Mouse (Mus musculus) MEL-GATA-1-ER (cell line): ENCODE measurements around the gene Lbp.
A peak's percentile ranks its signal among the peaks of the same experiment; 100 is the strongest.

Experiments used
- DNase-seq: peaks from one replicate; pipeline ENCODE4 v3.0.0-alpha.2; 2012; ENCODE audit warnings: low read depth; ENCODE audit errors: extremely low read depth

Gene Lbp

DNA sequence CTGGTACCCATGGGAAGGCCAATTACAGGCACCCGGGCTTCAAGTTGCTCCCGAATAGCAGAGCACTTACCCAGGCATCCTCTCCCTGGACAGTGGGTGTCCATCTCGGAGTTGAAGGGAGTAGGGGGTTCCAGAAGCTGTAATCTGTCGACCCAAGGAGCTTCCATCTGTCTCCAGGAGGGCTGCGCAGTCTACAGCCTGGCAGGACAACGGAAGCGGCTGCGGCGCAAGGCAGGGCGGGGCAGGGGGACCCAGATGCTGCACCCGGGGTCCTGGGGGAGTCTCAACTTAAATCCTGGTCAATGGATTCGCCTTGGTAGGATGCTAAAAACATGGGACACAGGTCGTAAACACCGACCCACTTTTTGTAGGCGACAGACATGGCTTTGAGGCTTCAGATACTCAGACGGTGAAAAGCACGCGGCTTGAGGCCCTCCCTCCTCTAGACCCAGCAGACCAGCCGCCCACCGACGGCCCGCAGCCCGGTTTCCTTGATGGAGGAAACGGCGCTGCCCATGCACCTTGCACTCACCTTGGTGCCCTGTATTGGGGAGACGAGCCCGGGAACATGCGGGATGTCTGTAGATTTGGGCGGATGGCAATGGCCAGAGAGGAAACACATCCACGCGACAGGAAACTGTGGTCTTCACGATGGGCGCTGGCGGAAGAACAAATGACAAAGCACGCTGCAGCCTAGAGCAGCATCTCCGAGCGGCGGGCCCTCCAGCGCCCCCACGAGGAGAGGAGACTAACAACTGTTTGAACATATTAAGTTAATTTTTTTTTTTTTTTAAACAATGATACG, 54.8 kb downstream of the Lbp start:
- peak; percentile 80 for DNase-seq

DNA sequence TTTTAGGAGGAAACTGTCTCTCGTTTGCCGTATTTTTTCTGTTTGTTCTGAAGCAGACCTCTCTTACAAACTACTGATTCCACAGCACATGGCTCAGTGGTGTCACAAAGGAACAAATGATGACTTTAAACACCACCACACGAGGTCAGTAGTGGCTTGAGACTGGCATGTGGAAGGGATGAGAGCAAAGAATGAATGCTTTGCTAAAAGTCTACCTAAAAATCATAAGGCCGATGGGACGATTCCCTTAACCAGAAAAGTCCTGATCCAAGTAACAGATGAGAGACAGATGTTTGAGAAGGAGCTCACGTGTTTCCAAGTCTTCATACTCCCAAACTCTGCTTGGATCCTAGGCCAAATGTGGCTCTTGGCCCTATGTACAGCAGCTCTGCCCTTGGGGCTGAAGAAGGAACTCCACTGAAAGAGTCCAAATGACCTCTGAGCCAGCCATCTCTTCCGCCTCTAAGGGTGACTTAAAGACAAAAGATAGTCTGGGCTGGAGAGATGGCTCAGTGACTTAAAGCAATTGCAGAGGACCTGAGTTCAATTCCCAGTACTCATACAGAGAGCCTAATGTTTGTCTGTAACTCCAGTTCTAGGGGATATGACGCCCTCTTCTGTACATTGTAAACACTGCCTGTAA, 55.5 kb downstream of the Lbp start:
- peak; percentile 62 for DNase-seq

DNA sequence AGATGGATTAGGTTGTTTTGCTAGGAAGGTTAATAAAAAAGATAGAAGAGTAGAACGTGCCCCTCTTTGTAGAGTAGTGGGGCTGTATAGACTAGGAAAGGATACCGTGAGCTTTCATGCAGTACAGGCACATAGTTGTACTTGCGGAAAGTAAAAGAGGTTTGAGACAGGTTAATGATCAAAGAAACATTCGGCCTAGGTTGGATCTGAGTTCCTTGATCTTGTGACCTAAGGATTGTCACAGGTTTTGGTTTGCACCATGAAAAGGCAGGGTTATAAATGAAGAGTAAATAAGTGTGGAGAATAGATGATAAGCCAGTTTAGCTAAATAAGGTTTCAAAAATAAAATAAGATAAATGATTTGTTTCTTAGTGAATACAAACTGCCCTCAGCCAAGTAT, 57.9 kb downstream of the Lbp start:
- no peak for DNase-seq

DNA sequence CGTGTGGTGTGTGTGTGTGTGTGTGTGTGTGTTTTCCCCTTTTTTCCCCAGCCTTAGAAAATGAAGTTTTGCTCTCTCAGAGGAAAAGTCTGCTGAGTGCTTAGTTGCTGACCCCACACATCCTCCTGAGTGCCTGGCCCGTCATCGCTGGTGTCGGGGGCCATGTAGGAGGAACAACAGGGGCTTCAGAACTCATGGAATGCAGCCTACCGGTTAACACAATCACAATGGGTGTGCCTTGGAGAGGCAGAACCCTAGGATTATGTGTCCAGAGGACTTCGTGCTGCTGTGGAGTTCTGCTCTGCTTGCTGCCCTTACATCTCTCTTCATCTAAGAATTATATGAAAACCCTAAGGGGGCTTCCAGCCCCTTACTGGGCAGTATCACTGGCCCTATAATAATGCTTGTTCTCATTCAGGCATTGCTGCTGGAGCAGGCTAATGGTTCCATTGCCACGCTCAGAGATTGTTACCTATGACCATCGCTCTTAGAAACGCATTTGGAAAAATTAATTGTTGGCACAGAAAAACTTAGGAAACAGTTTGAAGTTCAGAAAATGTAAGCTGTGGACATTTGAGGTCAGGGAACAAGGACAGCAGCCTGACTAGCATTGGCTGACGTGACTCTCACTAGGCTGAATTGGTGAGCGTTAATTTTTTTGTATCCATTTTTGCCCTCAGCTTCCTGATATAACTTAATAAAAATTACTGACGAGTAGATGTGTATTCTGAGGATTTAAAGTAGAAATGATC, 59.0 kb downstream of the Lbp start:
- no peak for DNase-seq

DNA sequence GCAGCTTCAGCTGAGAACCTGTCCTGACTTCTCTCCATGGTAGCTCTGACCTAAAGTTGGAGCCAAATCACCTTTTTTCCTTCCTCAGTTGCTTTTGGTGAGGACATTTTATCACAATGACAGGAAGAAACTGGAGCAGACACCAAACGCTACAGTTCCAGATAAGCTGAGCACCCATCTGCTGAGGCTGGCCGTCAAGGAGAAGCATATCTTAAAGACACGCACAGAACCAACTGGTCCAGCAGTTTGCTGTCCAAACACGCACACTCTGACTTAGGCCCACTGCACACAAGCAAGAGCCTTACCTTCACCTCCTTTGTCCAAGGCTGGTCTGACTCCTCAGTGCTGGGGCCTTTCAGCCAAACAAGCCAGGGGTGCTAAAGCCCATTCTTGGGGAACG, 61.4 kb downstream of the Lbp start:
- DNase-seq, result no peak

DNA sequence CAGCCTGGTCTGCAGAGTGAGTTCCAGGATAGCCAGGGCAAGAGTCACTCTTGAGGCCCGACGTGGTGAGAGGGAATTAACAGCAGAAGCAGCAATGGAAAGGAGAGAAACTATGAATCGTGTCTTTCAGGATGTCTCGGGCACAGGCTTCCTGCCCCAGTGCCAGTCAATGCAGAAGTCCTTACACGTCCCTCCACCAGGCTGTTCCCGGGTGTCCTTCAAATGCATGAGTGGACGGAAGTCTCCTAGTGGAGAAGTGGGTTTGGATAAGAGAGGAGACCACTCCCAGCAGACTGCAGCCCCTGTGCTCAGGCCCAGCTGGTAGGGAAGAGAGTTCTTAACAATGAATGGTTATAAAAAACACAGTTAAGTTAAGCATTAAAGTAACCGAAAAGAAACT, 62.0 kb downstream of the Lbp start:
- no peak for DNase-seq

DNA sequence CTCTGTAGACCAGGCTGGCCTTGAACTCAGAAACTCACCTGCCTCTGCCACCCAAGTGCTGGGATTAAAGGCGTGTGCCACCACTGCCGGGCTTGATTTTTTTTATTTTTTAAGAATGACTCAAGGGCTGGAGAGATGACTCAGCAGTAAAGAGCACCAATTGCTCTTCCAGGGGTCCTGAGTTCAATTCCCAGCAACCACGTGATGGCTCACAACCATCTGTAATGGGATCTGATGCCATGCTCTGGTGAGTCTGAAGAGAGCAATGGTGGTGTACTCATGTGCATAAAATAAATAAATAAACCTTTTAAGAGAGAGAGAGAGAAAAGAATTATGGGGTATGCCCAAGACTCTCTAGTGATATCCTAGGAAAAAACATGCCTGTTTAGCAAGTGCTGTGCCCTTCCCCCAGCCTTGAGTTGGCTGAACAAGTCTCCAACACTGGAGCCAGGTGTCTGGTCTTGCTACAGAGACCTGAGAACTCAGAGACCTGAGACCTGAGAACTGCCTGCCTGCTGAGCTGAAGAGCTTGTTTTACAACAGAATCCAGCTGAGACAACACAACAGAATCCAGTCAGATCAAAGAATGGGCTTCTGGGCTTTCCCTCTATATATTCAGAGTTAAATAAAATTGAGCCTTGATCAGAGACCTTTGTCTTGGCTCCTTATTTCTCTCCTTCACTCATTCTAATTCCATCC, 63.3 kb downstream of the Lbp start:
- no peak for DNase-seq

DNA sequence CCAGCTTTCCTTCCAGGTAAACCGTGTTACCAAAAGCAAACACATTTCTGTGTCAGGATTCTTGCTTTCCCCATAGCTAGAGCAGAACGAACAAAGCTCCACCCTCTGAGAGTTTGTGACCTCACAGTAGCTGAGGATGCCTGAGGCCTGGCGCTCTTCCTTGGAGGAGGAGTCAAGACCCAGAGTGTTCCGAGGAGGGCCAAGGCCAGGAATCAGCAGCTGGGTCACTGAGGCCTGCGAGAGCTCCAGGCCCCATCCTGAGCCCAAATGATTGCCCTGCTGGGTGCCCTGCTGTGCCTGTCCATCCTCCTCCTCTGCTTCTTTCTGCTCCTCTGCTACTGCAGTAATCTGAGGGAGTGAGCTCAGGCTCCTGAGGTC, 63.9 kb downstream of the Lbp start:
- no peak for DNase-seq

DNA sequence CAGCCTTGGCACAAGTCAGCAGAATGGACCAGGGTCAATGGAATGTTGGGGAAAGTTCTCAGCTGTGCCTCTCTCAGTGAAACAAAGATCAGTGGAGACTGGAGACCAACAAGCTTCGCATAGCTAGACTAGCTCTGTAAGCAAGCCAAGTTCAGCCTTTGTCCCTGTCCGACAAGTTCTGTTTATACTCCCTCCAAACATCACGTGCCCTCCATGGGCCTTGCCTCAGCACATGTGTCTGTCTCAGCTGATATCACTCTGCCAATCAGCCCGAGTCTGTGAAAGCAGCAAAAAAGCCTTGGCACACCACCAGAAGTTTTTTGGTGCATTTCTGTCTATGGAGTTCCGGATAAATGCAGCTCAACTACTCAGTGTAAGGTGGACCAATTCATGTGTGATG, 66.8 kb downstream of the Lbp start:
- DNase-seq, result no peak

DNA sequence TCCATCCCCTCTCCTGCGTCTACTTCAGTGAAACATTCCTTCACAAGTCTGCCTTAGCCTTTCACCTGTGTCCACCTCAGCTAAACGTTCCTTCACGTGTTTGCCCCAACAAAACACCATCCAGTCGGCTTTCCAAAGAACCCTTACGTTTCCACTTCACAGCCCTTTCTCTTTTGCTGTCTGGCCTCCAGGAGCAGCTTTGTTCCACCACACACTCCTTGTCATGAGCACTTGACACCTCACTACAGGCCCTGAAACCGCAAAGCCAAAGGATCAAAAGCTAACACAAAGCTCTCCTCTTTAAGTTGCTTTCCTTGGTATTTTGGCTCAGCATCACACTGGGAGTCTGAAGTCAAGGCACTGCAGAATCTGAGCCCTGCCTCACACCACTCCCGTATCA, 67.2 kb downstream of the Lbp start:
- DNase-seq, result no peak

DNA sequence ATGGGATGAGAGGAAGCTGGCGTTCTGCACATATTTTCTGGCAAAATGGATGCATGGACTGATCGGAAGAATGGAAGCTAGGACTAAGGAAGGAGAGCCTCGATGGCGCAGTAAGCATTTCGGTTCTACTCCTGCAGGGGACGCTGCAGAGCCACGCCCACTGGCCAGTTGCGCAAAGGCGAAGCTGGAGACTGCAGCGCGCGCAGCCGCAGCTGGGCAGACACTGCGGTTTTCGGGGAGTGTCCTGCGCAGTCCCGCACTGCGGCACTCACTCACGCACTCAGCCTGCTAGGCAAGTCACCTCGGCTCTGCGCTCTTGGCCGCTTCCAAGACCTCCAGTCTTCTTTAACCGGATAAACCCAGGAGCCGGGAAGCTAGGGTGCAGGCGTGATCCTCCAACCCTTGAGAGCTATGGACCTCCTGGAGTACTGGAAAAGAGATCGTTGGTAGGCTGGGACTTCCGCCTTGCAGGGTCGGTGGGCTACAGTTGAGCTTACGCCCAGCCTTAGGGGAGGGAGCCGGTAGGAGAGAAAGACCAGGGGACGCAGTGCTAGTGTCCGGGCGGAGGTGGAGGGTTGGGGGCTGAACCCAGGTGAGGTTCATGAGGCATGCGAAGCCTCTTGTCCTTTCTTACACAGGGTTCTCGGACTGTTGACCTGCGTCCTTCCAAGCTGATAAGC, 69.3 kb downstream of the Lbp start, which contains the start of gene Snhg11:
TSS of gene Snhg11 (plus strand) at position 196 of the 680 bp plus-strand sequence.
- no peak for DNase-seq

DNA sequence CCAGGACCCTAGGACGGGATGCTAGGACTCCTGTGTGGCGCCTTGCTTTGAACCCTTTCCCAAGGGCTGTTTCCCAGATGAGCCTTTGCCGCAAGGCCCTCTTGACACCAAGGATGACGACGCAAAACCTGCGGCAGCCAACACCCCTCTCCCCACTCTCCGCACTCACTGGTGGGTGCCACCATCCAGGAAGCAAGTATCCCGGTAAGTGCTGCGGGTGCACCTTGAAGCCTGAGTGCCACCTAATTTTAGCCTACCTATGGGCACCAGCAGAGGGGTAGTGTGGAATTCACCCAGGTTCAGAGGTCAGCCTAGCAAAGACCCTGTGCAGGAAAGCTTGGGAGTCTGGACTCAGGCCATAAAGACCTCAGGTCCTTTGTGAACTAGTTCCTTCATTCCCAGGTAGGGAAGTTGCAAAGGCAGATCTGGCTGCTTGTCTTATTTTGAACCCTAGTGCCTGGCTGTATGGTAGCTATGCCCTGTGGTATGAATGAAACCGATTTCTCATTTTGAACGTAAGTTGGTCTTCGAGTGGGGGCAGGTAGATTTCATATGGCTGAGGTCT, 69.9 kb downstream of the Lbp start:
- no peak for DNase-seq

DNA sequence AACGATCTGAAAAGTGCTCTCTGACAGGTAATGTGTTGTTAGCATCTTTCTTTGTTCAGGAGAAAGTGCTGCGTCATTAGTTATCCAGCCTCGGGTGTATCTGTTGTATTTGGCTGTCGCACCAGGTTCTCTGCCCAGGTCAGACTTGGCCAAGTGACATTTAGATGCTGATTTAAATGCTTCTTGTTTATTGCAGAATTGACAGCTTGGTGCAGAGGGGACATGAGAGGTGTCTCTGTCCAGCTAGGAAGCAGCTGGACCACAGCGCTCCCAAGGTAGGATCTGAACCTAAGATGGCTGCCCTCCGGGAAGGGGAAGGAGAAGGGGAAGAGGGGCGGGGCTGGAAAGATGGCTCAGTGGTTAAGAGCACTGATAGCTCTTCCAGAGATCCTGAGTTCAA, 70.5 kb downstream of the Lbp start:
- no peak for DNase-seq

DNA sequence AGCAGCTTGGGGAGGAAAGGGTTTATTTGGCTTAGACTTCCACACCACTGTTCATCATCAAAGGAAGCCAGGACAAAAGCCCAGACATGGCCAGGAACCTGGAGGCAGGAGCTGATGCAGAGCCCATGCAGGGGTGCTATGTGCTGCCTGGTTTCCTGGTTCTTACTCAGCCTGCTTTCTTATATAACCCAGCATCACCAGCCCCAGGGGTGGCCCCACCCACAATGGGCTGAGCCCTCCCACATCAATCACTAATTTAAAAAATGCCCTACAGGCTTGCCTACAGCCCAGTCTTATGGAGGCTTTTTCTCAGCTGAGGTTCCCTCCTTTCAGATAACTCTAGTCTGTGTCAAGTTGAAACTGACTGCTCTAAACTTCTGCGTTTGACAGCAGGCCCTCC, 71.5 kb downstream of the Lbp start:
- DNase-seq, result no peak

DNA sequence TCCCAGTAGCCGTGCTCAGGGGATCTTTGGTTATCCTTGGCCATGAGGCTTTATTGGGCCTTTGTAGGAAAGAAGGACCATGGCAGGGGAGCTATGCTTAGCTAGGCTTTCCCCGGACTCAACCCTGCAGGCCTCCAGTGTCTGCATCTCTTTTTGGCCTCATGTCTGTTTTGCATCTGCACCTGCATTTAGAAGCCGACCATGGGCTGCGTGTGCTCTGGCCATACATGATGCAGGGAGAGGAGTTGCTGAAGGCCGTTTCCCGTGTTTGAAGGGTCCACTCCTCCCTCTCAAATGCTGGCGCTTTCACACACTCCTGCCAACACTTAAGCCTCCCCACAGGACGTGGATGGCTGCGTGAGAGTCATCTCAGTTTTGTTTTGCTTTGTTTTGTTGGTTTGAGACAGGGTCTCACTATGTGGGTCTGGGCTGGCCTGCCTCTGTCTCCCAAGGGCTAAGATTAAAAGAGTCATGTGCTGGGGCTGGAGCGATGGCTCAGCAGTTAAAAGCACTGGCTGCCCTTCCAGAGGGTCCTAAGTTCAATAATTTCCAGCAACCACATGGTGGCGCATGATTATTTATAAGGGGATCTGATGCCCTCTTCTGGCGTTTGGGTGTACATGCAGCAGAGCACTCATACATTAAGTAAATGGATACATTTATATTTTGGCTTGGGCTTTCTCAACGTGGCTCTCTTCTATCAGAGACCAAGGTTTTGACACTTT, 73.2 kb downstream of the Lbp start:
- DNase-seq, result peak; percentile 82
